Mouse (Mus musculus) MN1 (cell line): ENCODE results near the gene Lrch1.

Experiments used
- DNase-seq: peaks from one replicate; pipeline ENCODE4 v3.0.0-alpha.2; 2016; ENCODE audit warnings: low spot score

Lrch1 gene

DNA sequence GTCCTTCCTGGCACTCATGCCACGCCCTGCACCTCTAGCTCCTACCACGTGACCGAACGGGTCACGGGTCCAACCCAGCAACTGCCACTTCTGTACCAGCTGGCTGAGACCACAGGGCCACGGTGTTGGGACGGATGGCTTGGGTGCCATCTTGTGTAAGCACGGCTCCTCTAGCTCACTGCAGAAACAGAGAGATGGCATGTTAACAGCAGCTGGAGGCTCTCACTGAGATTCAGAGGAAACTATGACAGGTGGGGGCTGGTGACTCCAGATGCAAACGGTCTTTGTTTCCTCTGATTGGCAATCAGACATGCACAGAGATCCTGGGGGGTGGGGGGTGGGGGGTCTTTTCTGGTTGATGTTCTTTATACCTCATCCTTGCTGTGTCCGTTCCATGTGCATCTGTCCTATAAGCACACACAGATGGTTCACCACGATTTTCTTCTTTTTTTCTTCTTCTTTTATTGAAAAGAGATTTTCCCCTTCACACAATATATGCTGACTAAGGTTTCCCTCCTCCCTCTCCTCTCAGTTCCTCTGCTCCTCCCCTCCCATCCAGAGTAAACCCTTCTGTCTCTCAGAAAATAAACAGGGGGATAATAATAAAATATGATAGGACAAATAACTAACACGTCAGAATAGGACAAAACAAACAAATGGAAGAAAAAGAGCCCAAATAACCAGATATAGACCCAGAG is 25.5 kb downstream of the Lrch1 start:
- DNase-seq: no peak

DNA sequence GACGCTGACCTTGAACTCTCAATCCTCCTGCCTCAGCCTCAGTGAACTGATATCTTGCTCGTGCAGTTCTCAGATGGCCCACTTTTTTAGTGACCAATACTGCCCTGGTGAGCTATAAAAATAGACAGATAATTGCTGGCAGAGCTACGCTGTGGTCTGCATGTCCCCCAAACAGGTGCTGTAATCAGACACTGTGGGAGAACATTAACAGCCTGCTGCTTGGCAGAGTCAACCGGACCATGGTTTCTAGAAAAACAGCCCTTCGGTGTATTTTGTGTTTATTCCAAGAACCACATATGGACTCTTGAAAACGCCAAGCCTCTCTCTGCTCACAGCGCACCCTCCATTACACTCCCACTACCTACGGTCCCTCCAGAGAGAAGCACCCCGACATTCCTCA is 26.2 kb downstream of the Lrch1 start:
- no peak for DNase-seq

DNA sequence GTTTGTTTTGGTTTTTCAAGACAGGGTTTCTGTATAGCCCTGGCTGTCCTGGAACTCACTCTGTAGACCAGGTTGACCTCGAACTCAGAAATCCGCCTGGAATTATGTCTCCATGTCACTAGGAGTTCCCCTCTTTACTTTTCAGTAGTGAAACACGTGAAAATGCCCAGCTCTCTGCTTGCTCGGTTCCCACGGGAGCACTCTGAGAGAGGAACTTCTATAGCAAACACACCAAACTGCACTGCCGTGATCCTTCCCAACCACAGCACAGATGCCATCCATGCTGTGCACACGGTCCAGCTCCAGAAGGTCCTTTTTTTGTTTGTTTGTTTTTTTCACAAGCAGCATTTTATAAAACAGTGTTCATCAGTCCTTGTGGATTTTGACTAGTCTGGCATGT is 28.5 kb downstream of the Lrch1 start:
- DNase-seq: no peak

DNA sequence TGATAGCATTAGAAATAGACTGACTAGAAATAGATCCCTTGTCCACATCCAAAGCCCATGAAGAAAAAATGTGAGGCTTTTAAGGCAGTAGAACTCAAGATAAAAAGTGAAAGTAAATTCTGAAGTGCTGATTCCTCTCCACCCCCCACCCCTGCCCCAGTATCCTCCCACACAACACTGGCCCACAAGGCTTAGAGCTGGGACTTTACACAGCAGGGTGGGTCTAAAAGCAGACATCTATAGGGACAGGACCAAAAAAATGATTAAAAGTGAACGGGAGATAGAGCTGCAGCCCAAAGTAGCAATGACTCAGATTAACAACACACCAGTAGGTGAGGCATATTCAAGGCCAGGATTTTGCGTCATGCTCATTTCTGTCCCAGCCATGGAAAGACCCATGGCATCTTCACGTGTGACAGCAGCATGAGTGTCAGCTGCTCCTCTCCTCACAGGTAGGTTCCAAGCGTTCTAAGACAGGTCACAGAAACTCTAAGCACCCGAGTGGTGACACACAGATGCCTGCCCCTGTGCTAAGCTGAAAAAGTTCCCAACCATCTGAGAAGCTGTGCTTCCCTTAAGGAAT is 29.1 kb downstream of the Lrch1 start:
- DNase-seq: no peak

DNA sequence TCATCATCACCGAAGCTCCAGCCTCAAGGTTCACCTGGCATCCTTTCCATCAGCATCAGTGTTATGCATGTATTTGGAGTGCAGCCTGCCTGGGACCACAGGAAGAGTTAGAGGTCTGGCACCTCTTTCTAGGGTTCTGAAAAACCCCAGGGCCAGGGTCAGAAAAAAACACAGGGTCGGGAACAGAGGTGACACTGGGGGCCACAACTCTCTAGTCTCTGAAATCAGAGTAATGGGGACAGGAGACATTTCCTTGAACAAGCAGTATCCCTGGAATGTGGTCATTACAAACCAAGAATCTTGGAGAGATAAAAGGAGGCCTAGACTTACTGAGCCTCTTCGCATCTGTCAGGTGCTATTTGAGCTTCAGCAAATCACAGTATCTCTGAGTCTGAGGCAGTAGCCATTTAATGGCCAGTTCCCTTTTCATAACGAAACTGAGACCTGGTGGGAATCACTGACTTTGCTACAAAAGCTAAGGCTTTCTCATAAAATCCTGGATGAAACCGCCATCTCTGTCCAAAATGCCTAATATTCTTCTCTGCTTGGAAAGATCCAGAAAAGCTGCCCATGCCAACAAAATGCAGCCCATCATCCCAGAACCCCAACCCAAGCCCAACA is 30.1 kb downstream of the Lrch1 start:
- no peak for DNase-seq

DNA sequence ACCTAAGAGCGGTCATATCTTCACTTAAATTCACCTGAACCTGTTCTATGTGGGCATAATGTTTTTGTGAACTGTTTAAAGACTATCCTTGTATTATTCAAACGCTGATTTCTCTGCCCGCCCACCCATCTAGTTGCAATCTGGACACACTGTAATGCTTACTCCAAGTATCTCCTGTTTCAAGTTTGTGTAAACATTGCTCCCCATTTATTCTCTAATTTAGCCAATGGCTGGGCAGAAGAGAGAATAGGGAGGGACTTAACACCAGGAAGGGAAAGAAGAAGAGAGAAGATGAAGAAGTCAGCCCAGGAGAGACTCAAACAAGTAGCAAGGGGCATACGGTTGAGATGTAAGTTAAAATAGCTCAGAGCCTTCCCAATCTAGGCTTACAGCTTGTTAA is 31.0 kb downstream of the Lrch1 start:
- DNase-seq: no peak

DNA sequence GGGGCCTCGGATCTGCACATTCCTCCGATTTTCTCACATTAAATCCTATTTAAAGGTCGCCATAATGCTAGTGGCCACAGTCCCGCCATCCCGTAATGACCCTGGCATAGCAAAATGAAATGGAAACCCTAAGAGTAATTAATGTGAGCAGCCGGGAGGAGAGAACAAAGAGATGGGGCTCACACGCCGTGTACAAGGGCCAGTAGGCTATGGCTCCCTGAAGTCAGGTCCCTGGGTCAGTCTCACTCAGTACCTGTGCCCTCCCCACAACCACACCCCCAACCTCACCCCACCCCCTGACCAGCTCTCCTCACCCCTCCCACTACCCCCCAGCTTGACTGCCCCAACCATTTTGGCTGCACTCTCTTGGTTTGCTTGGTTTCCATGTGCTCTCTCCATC is 31.6 kb downstream of the Lrch1 start:
- no peak for DNase-seq

DNA sequence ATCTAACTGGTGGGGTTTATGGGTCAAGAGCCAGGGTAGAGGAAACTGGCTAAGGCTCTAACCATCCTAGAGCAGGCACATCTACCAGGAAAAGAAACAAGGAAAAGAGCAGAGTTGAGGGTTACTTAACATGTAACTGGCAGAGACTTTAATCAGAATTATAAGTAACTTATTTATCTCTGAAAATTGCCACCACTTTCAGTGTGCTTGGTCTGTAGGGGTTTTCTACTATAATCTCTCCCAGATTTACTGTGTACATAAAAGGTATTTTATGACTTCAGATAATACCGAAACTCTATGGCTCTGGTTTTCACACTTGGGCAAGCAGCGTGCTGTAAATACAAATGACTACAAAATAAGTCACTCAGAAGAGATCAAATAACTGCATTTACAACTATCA is 32.0 kb downstream of the Lrch1 start:
- no peak for DNase-seq

DNA sequence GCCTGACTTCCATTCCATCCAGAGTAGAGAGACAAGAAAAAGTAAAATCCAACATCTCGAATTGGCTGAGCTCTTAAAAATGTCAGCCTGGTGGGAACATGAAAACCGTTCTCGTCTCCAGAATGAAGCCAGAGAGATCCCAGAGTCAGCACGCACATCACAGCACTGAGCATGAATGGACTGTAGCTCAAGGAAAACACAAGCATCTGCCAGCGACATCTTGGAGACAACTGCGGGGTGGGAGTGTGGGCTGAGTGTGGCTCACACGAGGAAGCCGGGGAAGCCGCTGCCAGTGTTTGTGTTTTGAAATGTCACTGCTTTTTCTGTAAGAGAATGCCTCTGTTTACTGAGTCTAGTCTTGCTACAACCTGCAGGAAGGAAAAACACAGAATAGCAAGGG is 32.7 kb downstream of the Lrch1 start:
- no peak for DNase-seq

DNA sequence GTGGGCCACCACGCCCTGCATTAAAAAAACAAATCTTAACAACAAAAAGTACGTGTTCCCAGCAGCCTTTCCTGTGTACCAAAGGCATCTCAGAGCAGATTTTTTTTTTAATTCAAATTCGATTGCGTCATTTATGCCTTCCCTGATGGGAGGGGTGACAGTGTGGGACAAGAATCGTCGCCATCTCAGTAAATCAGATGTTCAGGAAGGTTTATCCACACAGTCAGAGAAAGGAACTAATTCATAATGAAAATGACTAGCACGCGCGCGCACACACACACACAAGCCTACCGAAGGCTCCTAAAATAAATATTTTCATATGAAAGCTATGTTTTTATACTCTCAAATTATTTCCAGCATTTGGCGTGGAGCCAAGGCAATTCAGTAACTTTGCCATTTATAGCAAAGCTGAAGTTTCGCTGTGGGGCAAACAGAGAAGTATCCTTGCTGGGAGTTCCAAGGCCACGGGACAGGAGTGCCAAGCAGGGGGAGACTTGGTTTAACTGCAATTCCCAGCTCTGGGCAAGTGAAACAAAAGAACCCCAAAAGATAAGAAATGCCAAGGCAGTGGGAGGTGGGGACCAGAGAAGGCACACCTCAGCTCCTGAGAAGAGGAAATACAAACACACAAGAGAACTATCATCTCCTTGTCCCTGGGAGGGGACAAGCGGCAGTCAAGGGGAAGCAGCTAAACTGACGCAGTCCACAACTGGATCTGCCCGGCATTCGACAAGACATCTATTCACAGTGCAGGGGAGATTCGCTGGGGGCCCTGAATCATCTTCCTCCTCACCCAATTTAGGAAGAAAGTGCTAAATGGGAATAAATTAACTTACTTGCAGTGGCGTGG is 34.1 kb downstream of the Lrch1 start:
- no peak for DNase-seq

DNA sequence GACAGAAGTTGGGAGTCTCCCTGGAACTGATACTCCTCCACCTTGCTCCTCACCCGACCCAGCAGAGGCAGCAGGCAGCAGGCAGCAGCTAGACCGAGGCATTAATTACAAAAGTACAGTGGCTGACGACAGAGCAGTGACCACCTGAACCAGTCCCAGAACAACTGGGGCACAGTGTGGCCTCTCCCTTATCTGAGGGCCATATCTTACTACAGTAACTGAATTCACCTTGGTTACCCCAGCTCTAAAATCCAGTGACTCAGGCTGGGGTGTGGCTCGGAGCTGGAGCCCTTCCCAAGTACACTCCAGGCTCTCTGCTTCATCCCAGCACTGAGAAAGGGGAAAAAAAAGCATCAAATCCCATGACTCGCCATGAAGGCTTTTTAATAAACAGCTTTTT is 37.3 kb downstream of the Lrch1 start:
- no peak for DNase-seq

DNA sequence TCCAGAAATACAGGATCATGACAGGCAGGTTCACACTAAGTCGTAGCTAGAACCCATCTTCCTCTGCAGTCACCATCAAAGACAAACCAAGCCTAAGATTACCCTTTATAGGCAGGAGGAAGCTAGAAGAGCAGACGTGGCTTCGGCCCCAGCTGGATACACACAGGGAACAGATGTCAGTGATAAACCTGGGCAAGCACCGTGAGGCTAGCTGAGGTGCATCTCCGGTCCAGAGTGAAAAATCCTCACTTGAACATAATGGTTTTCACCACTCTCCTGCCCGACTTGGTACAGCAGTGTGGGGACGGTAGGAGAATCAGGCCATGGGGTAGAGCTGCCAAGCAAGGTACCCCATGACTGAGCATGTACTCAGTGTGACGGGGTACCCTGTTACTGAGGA is 38.7 kb downstream of the Lrch1 start:
- DNase-seq: no peak

DNA sequence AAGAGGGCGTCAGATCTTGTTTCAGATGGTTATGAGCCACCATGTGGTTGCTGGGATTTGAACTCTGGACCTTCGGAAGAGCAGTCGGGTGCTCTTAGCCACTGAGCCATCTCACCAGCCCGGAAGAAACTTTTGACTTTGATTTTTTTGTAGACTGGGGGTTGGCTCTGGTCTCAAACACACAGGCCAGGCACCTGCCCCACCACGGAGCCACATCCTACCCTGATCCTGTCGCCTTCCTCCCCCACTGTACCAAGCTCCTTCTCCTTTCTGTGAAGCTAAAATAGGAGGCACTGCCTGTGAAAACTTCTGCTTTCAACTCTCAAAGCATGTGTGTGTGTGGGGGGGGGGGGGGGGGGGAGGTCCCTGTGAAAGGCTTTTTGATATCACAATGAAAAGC is 39.4 kb downstream of the Lrch1 start:
- DNase-seq: no peak

DNA sequence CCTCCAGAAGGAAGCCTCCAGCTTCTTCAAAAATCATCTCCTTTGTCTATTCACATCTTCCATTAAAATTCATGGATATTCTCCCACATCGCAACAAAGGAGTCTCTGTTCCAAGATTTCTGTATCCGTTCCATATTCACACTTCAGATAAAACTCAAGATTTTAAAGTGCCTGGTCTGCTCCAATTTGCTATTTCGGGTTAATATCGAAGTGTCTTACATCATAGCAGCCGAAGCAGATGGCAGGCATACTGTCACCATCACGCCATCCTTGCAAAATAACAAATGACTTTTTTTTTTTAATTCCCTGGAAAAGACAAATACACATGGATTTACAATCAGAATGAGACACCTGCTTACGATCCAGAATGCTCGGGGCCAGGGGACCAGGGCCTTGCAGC is 40.0 kb downstream of the Lrch1 start:
- DNase-seq: no peak

DNA sequence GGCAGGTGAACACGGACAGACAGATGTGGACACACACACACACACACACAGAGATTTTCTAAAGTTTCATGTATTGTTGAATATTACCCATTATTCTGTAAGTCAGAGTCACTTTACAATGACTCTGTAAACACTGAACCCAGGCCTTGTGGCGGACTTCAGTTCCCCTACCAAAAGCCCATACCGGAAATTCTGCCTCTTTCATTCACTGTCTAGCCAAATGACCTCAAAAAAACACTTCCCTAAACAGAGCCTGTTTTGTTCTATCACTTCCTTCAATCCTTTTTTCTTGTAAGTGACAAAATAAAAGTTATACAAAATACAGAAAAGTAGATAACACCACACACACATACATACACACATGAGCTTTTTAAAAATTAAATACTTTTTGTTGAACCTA is 41.7 kb downstream of the Lrch1 start:
- DNase-seq: no peak

DNA sequence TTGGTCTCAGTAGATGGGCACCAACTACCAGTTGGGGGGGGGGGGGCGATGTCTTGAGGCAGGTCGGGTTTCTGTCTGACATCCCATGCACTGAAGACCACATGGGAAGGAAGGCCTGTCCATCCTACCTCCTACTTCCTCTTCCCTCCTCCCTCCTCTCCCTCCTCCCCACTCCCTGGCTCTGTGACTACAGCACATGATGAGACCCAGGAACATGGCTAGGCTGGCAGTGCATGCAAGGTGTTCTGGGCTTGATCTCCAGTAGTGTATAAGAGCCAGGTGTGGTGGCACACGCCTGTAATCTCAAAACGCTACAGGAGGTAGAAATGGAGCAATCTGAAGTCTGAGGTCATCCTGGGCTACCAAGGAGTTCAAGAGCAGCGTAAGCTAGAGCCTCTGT is 43.2 kb downstream of the Lrch1 start:
- no peak for DNase-seq

DNA sequence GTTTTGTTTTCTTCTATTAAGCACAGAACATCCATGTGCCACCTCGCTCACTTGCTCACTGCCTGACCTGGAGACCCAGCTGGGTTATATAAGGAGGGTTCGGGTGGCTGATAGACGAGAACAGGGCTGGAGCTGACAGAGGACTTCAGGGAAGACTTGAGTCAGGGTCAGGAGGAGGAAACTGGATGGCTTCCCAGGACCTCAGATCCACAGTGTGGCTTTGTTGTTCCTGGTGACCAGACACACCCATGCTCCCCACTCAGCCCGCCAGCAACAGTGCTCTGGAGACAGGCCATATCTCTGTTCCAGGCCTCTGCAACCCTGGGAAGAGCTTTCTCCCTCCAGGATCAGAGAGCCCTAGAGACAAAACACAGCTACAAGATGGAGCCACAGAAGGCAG is 44.6 kb downstream of the Lrch1 start:
- DNase-seq: no peak

DNA sequence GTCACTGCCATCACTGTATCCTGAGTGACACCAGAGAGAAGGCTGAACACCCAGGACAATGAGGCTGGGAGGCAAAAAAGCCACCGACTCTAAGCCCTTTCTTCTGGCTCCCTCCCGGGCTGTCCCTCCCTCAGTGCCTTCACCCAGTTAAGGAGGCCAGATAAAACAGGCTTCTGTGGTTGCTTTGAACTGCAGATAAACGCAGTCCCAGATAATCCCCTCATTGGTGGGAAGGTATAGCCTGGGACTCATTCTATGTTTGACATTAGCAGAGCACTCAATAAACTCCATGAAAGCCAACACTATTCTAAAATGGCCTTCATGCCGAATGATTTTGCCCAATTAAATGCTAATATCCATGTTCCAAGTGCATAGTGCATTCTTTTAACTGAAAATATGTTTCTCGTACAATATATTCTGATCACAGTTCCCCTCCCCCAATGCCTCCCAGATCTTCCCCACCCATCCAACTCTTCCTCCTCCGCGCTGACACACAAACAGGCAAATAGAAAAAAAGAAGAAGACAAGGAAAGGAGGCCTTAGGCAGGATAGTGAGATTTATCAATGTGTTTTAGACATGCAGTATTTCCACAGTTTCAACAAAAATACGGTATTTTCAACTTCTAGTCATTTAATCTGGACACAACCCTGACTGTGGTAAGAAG is 46.8 kb downstream of the Lrch1 start:
- no peak for DNase-seq

DNA sequence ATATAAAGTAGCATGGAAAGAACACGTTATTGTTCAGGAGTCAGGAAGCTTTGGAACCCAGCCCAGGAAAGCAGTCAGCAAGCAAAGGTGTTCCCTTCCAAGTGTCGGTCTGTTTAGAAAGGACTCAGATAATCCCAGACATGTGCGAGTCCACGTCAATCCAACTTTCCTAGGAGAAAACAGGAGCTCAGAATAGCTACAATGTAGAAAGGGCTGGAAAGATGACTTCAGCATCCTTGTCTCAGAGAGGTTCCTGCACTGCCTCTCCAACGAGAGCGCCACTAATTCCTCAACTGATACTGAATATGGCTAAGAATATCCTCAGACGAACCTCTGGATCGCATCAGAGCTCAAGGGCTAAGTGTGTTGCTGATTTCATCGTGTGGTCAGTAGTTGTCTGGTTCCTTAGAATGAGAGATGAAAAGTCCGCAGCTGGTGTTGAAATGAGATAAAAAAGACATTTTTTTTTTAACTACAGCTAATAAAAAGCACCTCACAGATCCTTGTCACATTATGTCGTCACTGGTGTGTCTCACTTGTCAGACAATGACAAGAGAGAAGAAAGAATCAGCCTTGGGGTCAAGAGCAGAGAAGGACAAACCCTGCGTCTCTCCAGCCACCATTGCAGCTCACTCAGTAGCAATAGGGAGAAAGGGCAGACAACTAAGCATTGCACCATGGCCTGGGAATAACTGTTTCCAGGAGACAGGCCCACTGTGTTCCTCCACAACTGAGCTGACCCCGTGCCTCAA is 47.5 kb downstream of the Lrch1 start:
- DNase-seq: no peak

DNA sequence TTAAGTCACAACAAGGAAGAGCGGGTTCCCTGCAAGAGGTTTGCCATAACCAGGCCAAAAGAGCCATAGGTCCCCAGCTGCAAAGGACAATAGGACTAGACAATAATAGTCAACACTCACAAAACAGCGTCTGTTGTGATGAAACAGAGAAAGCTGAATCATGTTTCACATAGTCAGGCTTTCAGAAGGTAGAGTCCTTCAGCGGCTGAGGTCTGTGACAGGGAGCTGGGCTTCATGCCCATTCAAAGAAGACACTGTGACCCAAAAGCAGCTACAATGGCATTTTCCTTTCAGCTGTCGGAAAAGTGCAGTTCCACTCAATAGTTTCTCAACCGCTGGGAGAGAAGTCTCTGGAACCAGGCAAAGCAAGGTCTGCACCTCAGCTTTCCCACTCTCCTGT is 48.7 kb downstream of the Lrch1 start:
- no peak for DNase-seq

DNA sequence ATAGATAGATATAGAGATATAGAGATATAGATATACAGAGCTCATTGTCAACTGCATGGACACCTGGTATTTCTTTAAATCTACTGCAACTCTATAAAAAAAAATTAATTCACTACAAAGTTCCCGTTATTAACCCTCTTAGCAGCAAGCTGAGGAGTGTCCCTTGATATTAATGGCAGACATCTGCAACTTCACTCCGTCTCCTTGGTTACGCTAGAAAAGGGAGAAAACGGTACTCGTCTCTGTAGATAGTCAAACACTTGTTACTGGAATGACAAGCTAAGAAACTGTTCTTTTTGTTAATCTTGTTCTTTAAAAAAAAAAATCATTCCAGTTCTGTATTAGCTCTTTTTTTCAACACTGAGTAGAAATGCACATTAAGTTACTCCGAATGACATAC is 54.0 kb downstream of the Lrch1 start:
- no peak for DNase-seq
